Mouse (Mus musculus) hindbrain, embryonic 16.5 days (tissue): Measurements from ENCODE around the gene Oaz2. TPM values are rescaled to one million over a fixed set of nuclear protein-coding genes. Genes with fewer than 3 reads are reported as not detected.
"Not testable (repeated sequence)": the region's sequence is repeated elsewhere in the genome, so short reads cannot be mapped to it uniquely, and the experiment has no call there.

Source experiments
- ATAC-seq: fragments of 200-750 bp; cut with Nextera tagmentation; 2 replicates; pipeline ENCODE4 v1.8.0; 2017; ENCODE audit warnings: moderate TSS enrichment, moderate library complexity
- H3K27ac ChIP-seq: fragments of 300-500 bp; sonication (generic); 2 replicates; pipeline ENCODE4 v1.5.1; 2014; ENCODE audit warnings: low read depth, mild to moderate bottlenecking, control low read depth, low read length, moderate library complexity
- H3K27me3 ChIP-seq: fragments of 300-500 bp; sonication (generic); replicated peaks from 2 replicates; pipeline ENCODE4 v1.6.1; 2014; ENCODE audit warnings: low read length; ENCODE audit not compliant: control insufficient read depth, insufficient read depth
- H3K36me3 ChIP-seq: fragments of 300-500 bp; sonication (generic); 2 replicates; pipeline ENCODE4 v1.6.1; 2014; ENCODE audit warnings: mild to moderate bottlenecking, low read length, moderate library complexity, mixed read lengths; ENCODE audit not compliant: control insufficient read depth, insufficient read depth
- H3K4me1 ChIP-seq: fragments of 300-500 bp; sonication (generic); 2 replicates; pipeline ENCODE4 v1.6.1; 2014; ENCODE audit warnings: low read depth, low read length; ENCODE audit not compliant: control insufficient read depth, insufficient read depth
- H3K4me2 ChIP-seq: fragments of 300-500 bp; sonication (generic); 2 replicates; pipeline ENCODE4 v1.6.1; 2014; ENCODE audit warnings: mild to moderate bottlenecking, low read length, control low read depth, moderate library complexity
- H3K4me3 ChIP-seq: fragments of 300-500 bp; sonication (generic); 2 replicates; pipeline ENCODE4 v1.5.1; 2014; ENCODE audit warnings: mild to moderate bottlenecking, low read length, control low read depth, moderate library complexity
- H3K9ac ChIP-seq: fragments of 300-500 bp; sonication (generic); 2 replicates; pipeline ENCODE4 v1.6.1; 2014; ENCODE audit warnings: low read depth, mild to moderate bottlenecking, control low read depth, low read length, moderate library complexity
- H3K9me3 ChIP-seq: fragments of 300-500 bp; sonication (generic); 2 replicates; pipeline ENCODE4 v1.6.1; 2014; ENCODE audit warnings: mild to moderate bottlenecking, low read length, moderate library complexity; ENCODE audit not compliant: control insufficient read depth
- WGBS: fragments of 180-500 bp; shearing (Covaris S2); extraction: QIAGEN DNeasy Blood & Tissue Kit; methylation state at CpG from one replicate; pipeline ENCODE4 v1.1.7; 2014; 5-methylcytosine and 5-hydroxymethylcytosine counted together
- polyA plus RNA-seq: library from polyadenylated mRNA; unstranded; fragments of >200 nt; fragmentation: Nextera tagmentation; extraction: Ambion mirVana; gene quantifications from 2 replicates; pipeline ENCODE4 v1.2.1, GENCODE M21; 2015

Gene Oaz2
- polyA plus RNA-seq, 1 experiment from 2014 or later, result 449 TPM

DNA sequence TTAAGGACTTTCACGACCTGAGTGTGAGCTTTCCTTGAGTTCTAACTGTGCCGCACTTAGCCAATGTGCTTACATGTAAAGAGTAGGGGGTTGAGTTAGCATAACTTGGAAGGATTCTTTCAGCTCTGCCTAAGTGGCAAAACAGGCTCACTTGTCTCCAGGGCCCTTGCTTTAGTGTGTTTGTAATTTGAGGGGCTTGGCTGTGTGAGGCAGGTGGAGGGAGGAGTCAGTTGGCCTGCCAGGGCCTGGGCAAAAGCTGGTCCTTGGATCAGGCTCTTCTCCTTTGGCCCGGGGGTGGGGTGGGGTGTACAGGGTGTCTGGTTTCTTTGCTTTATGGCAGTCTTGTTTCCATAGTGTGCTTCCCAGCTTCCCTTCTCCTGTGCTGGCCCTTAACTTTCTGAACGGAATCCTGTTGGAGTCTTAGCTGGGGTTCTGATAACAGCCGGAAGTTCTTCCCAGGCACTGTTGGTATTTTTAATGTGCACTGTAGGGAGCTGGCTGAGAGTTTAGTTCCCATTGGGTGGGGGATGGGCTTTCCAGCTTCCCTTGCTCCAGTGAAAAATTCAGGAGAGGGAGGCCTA is 11.5 kb downstream of the Oaz2 start:
- Histone ChIP-seq H3K4me3 (peak overlapping the region; percentile 20), H3K36me3 (no peaks in the 10 kb centered on the region), H3K9ac (peak overlapping the region; percentile 13; the same call in 1 of the 2 replicates), H3K9me3 (no peaks in the 10 kb centered on the region), H3K27me3 (no peaks in the 10 kb centered on the region), H3K27ac (peak overlapping the region; percentile 14; the same call in 1 of the 2 replicates), H3K4me2 (peak overlapping the region; percentile 95), H3K4me1 (peaks cover 50% of the 10 kb centered on the region)
- 30% methylated on average over 5 of the region's 5 CpGs for WGBS
- ATAC-seq, result no peak

DNA sequence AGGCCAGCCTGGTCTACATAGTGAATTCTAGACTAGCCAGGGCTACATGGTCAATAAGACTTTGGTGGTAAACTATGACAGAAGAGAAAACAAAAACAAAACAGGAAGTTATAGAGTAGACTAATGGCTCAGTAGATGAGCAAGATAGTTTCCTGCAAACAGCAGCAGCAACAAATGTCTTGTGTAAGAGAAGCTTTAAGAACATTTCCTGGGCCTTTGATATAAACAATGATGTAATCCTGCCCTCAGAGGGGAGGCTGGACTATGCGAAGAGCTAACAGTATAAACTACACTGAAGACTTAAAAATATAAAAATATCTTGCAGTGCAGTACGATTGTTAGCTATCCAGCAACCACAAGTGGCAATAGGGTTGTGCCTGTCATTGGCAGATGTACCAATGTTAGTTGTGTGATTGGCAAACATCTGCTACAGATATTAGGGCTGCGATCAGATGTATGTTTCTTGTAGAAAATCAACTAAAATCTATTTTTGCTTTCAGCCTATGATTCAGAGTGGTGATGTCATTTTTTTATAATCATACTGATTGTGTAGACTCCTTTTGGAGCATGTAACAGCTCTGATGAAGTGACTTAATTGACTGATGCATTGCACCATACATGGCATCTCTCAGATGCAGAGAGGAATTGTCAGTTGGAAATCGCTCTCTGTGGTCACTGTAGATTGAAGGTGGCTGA is 13.3 kb downstream of the Oaz2 start:
- WGBS, result 84% methylated on average over 4 of the region's 4 CpGs
- peaks cover 48% of the 10 kb centered on the region for H3K4me1 ChIP-seq
- H3K27ac ChIP-seq, result no peak overlapping the region

DNA sequence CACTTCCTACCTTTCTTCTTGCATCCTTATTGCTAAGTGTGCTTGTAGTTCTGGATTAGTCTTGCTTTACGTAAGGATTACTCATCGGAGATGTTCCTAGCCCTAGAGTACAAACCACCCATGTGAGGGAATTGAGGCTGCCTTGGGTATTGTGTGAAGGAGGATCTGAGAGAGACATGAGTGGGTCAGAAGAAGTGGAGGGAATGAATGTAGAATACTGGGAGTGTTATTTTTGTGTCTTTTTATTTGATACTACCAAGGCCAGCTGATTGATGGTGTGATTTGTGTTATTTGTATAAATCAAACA is 13.8 kb downstream of the Oaz2 start:
- H3K27me3 ChIP-seq, result no peaks in the 10 kb centered on the region
- ATAC-seq, result no peak
- H3K4me3 ChIP-seq, result no peak overlapping the region
- peaks cover 2% of the 10 kb centered on the region for H3K36me3 ChIP-seq
- no peak overlapping the region for H3K4me2 ChIP-seq
- no peak overlapping the region for H3K27ac ChIP-seq
- H3K9ac ChIP-seq, result no peak overlapping the region
- no peaks in the 10 kb centered on the region for H3K9me3 ChIP-seq
- 93% methylated on average over 2 of the region's 2 CpGs for WGBS
- H3K4me1 ChIP-seq, result peaks cover 48% of the 10 kb centered on the region

More for the DNA sequence above, 13.3 kb downstream of the Oaz2 start:
- H3K36me3 ChIP-seq, result no peaks in the 10 kb centered on the region
- ATAC-seq, result no peak
- no peaks in the 10 kb centered on the region for H3K27me3 ChIP-seq
- no peaks in the 10 kb centered on the region for H3K9me3 ChIP-seq
- no peak overlapping the region for H3K9ac ChIP-seq
- H3K4me2 ChIP-seq, result no peak overlapping the region
- H3K4me3 ChIP-seq, result no peak overlapping the region

DNA sequence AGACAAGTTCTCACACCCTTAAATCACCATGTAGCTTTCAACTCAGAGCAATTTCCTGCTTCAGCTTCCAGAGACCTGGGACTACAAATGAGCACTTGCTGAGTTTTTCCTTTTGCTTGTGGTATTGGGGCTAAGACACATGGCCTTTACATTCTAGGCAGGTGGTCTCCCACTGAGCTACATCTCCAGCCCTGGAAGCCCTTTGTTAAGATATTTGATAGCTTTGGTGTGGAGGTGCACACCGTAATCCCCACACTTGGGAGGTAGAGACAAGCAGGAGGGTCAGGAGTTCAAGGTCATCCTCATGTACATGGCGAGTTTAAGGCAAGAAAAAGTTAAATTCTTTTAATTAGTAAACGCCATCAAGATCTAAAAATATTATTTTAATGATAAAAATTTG is 14.4 kb downstream of the Oaz2 start:
- H3K9ac ChIP-seq, result no peak overlapping the region
- WGBS, result 86% methylated on average over 3 of the region's 3 CpGs
- ATAC-seq, result no peak
- peaks cover 6% of the 10 kb centered on the region for H3K36me3 ChIP-seq
- H3K27ac ChIP-seq, result no peak overlapping the region
- H3K4me1 ChIP-seq, result peaks cover 48% of the 10 kb centered on the region
- H3K9me3 ChIP-seq, result no peaks in the 10 kb centered on the region
- no peaks in the 10 kb centered on the region for H3K27me3 ChIP-seq
- no peak overlapping the region for H3K4me2 ChIP-seq
- H3K4me3 ChIP-seq, result no peak overlapping the region

DNA sequence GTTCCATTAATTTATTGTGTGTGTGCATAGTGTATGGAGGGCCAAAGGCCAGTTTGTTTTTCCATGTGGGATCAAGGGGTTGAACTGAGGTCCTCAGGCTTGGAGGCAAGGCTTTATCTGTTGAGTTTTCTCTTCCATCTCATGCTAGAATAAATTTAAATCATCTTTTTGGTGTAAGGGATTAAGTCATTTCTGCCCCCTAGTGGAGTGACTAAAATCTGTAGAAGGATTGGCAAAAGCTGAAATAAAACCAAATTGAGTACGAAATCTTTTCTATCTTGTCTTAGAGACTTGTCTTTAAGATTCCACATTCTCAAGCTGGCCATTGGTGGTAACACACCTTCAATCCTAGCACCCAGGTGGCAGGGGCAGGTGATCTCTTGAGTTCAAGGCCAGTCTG is 15.2 kb downstream of the Oaz2 start:
- Histone ChIP-seq H3K9me3 (no peaks in the 10 kb centered on the region), H3K4me2 (no peak overlapping the region), H3K27me3 (no peaks in the 10 kb centered on the region), H3K27ac (no peak overlapping the region), H3K9ac (no peak overlapping the region), H3K4me3 (no peak overlapping the region), H3K4me1 (peaks cover 40% of the 10 kb centered on the region), H3K36me3 (peaks cover 12% of the 10 kb centered on the region)
- WGBS, result 77% methylated on average over 1 of the region's 1 CpGs
- ATAC-seq, result no peak

DNA sequence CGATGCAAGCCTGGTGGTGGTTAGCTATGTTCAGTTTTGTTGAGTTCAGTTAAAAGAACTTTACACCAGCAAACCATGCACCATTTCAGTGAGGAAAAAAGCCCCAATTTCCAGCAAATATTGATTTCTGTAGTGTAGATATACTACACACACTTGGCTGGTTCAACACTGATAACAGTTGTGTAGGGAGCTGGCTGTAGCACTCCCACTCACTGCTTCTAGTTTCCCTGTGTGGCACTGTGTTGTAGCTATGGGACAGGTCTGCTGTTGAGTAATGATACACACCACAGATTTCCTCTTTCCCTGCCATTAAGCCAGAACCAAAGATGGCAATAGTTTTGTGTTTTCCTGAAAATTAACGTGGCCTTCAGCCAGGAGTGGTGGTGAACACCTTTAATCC is 16.9 kb downstream of the Oaz2 start:
- Histone ChIP-seq H3K27me3 (no peaks in the 10 kb centered on the region), H3K27ac (no peak overlapping the region), H3K4me2 (no peak overlapping the region), H3K9ac (no peak overlapping the region), H3K9me3 (no peaks in the 10 kb centered on the region), H3K4me1 (peaks cover 23% of the 10 kb centered on the region), H3K4me3 (no peak overlapping the region), H3K36me3 (peaks cover 17% of the 10 kb centered on the region)
- WGBS, result 85% methylated on average over 2 of the region's 2 CpGs
- no peak for ATAC-seq

DNA sequence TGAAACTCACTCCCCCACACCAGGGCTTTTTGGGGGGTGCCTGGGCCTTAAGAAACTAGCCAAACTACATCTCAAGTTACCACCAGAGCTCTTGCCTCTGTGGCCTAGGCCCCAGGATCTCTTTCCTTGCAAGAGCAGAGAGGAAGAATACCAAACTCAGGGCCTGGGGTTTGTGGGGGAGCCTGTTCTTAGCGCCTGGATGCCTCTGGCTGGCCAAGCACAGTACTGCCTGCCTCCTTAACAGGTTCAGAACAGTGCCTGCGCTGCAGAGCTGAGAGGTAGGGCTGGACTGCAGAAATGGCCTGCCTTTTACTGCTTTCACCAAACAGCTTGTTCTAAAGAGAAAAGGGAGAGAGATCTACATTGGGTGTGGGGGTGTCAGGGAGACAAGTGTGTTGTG is 22.1 kb downstream of the Oaz2 start:
- not testable (repeated sequence) for H3K9ac ChIP-seq, ATAC-seq

DNA sequence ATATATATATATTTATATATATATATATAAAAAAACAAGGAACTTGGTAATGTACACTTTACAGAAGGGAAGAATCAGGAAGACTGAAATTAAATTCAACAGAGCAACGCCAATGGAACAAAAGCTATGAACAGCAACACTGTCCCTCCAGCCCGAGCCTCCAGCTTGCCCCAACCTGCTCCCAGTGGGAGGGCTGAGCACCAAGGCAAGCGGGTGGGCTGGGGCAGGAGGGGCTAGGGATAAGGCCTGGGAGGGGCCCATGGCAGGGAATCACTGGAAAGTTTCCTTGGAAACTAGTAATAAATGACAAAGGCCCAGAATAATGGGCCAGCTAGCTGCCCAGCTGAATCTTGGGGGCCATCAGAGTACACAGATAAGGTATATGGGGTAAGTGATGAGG is 24.7 kb downstream of the Oaz2 start:
- Histone ChIP-seq H3K27me3 (no peaks in the 10 kb centered on the region), H3K9me3 (no peaks in the 10 kb centered on the region), H3K9ac (peak overlapping the region; percentile 42; the same call in 1 of the 2 replicates), H3K4me2 (no peak overlapping the region), H3K4me1 (peaks cover 2% of the 10 kb centered on the region), H3K4me3 (no peak overlapping the region), H3K36me3 (peaks cover 26% of the 10 kb centered on the region), H3K27ac (no peak overlapping the region; the same call in 1 of the 2 replicates)
- WGBS, result 7% methylated on average over 3 of the region's 3 CpGs
- no peak for ATAC-seq

More for the DNA sequence above, 22.1 kb downstream of the Oaz2 start:
- H3K9me3 ChIP-seq, H3K27me3 ChIP-seq, H3K4me2 ChIP-seq, H3K27ac ChIP-seq, H3K4me1 ChIP-seq, H3K4me3 ChIP-seq: not testable (repeated sequence)
- WGBS, result 82% methylated on average over 1 of the region's 2 CpGs
- peaks cover 24% of the 10 kb centered on the region for H3K36me3 ChIP-seq

DNA sequence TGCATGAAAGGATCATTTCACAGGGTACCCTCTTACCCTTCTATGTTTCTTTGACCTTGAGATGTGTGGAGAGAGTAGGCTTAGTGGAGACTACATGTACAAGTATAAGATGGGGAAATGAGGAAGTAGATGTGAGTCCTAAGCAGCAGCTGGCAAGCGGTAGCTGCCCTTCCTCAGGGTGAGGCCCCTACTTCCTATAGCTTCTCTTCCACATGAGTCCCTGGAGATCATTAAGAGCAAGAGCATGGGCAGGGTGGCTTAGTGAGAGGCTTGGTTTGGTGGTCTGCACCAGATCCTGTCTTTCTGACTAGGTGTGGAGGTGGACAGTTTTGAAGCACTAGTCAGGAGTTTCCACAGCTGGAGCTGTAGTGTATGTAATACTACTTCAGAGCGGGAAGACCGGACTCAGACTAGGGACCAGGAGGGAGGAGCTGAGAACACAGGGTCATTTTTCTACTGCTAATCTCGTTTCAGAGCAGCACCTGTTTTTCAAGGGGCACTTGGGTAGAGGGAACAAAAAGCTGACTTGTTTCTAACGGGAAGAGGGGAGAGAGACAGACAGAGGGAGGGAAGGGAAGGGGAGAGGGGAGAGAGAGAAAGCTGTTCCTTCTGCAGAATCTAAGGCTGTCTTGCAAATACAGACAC is 25.3 kb downstream of the Oaz2 start:
- H3K36me3 ChIP-seq, result peaks cover 24% of the 10 kb centered on the region
- no peak overlapping the region for H3K9ac ChIP-seq
- no peak overlapping the region; the same call in 1 of the 2 replicates for H3K27ac ChIP-seq
- 36% methylated on average over 5 of the region's 5 CpGs for WGBS
- ATAC-seq, result no peak
- H3K4me2 ChIP-seq, result no peak overlapping the region
- H3K4me1 ChIP-seq, result peaks cover 2% of the 10 kb centered on the region
- H3K27me3 ChIP-seq, result no peaks in the 10 kb centered on the region
- no peak overlapping the region for H3K4me3 ChIP-seq
- no peaks in the 10 kb centered on the region for H3K9me3 ChIP-seq
